Mouse (Mus musculus): Measurements from ENCODE around the gene Gm14409. TPM values are rescaled to one million over a fixed set of nuclear protein-coding genes. Genes with fewer than 3 reads are reported as not detected.
"Not testable (repeated sequence)": the region's sequence is repeated elsewhere in the genome, so short reads cannot be mapped to it uniquely, and the experiment has no call there.

Gene Gm14409
- 2.4 and 2.9 TPM in 2 replicates for total RNA-seq (2021)
- long read RNA-seq = 0 reads

DNA sequence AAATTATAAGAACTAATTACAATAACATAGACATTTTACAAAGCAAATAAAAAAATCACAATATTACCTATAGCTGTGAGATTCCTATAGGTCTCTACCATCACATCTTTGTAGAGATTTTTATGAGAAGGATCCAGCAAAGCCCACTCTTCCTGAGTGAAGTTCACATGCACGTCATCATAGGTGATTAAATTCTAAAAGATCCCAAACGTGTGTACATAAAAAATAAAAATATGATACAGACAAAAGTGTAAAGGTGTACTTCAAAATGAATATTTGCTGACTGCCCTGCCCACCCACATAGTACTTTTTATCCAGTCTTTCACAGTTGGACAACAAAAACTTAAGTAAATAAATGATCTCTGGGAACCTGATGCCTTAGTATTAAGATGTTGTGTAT lies at the start of gene Gm14409:
Gene Gm14409 (minus strand): TSS at position 101 of the 400 bp plus-strand sequence.
- DNase-seq = not testable (repeated sequence)

DNA sequence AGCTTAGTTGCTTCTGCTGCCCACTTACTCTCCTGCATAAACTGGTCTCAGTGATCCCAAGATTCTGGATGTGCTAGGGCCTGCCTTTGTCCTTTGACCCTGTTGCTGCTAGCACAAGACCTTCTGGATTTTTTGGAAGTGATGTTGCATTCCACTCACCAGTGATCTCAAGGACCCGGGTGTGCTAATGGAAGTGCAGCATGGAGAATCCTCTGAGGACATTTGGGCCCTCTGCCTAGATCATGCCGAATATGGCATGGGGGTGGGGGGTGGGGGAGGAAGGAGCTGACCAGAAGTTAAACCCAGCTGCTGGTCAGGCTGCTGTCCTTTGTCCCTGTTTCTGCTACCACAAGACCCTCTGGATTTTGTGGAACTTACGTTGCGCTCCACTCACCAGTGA lies 42.8 kb upstream of the Gm14409 start:
- not testable (repeated sequence) for DNase-seq

DNA sequence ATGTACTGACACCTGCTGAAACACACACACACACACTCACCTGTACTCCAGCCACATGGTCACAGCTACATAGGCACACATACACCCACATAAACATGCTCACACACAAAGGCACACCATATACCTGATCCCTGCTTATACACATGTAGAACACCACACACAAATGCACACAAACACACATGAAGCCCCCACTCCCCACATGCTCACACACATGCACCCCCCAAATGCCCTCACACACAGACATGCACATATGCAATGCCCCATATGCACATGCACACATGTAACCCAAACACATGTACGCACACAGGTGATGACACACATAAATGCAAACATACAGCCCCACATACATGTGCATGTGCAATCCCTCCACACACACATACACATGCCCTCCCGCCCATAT lies 38.1 kb upstream of the Gm14409 start:
- not testable (repeated sequence) for DNase-seq

DNA sequence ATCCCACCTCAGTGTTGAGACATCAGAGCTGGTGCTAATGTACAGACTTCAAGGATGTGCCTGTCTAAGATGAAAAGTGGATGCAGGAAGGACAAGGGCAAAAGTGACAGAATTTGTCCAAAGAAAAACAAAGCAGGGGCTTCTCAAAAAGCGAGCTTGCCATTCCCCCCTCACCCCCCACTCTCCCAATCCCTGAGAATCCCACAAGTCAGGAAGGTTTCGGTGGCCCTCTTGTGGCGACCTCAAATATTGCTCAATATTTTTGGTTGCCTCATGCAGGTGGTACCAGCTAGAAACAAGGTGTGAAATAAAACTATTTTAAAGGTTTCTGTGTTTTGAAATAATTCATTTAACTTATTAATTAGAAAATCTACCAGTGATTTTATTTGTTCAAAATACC lies 16.9 kb upstream of the Gm14409 start:
- DNase-seq = not testable (repeated sequence)

DNA sequence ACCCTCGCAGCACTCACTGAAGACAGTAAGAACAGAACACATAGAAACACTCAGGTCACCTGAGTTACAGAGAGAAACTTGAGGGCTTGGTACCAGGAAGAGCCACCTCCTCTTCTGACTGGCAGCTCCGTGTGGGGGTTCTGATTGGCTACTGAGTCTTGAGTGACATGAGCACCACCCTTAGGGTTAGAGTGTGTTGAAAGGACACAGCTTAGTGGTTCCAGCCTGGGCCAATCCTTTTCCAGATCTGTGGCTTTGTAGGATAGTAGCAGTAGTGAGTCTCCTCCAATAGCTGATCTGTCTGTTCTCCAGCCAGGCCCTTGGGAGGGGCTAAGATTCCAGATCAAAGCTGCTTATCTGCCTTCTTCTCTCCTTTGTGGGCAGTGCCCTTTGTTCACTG lies 10.9 kb upstream of the Gm14409 start:
- DNase-seq = not testable (repeated sequence)

DNA sequence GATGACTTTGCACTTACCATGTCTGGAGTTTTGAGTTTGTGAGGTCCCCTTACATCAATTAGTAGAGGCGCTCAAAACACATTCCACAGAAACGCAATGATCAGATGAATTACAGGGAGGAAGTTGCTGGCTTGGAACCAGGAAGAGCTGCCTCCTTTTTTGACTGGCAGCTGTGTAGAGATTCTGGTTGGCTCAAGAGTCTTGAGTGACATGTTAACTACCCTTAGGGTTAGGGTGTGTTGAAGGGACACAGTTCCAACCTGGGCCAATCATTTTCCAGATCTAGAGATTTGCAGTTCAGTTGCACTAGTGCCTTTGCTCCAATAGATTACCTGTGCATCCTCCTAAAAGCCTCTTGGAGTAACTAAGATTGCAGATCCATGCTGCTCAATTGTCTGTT lies 5.4 kb upstream of the Gm14409 start:
- not testable (repeated sequence) for DNase-seq

DNA sequence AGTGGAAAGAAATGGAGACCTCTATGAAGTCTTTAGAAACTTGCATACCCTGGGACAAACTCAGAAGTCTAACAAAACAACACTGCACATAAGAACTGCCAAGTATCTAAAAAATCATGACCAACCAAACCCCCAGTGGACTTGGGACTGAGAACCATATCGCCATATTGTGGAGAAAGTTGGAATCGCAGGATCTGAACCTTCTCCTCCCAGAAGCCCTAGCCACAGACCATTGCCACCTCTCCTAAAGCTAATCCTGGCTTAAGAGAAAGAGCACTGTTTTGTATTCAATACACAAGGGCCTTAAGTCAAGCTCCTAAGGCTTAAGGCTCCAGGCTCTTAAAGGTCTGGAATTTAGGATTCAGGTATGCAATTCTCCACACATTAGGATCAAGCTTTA lies 19.4 kb downstream of the Gm14409 start:
- not testable (repeated sequence) for DNase-seq

DNA sequence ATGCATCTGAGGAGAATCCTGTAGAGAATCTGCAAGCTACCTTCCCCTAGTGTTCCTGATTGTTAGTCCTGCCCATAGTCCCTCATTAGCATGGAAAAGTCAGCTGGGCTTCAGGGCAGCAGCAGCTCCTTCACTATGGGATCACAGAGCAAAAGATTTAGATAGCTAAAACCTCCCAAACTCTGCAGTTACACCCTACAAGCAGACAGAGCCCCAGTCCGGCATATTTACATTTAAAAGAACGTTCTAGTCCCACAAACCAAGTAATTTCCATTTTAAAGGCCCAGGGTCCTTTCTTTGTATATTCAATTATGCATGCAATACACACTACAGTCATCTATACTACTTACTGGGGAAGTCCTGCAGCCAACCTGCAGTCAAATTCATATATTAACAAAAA lies 36.4 kb downstream of the Gm14409 start:
- DNase-seq = not testable (repeated sequence)

Other genes with a start within 250 kb of the Gm14409 start
- gene Gm14401, start 192.7 kb downstream of the Gm14409 start, total RNA-seq (2021) = 1.0 and 1.9 TPM in 2 replicates
- 34.5 and 39.8 TPM in 2 replicates for gene Gm14410, start 60.6 kb downstream of the Gm14409 start, total RNA-seq (2021)
- gene Gm14412, start 57.3 kb upstream of the Gm14409 start, total RNA-seq (2021) = 5.5 and 5.8 TPM in 2 replicates
- gene Gm14418, start 131.3 kb upstream of the Gm14409 start, total RNA-seq (2021) = 14.0 and 31.8 TPM in 2 replicates
- gene Zfp970, start 197.7 kb upstream of the Gm14409 start, total RNA-seq (2021) = 42.1 and 50.8 TPM in 2 replicates
- gene Gm14403, start 231.2 kb upstream of the Gm14409 start, total RNA-seq (2021) = 69.7 and 85.0 TPM in 2 replicates

Data from adrenal gland, postnatal 25 days (tissue).